Mouse (Mus musculus): ENCODE measurements around the gene Dlk2.
A peak's percentile ranks its signal among the peaks of the same experiment; 100 is the strongest.

The Dlk2 gene

GRCm38 (mm10) chr17:46320492-46320891 is 23.3 kb downstream of the Dlk2 start:
- DNase-seq (ENCODE audit: low read depth, low spot score): no peak

- DNase-seq (ENCODE audit: low read depth, low spot score): no peak
Measured at GRCm38 (mm10) chr17:46322046-46322823, 25.0 kb downstream of the Dlk2 start.

- DNase-seq (ENCODE audit: low read depth, low spot score): no peak
Measured at GRCm38 (mm10) chr17:46327413-46327905, 30.2 kb downstream of the Dlk2 start.

- peak; percentile 99 for DNase-seq (ENCODE audit: low read depth, low spot score)
Measured at GRCm38 (mm10) chr17:46327906-46328534, 30.8 kb downstream of the Dlk2 start, which contains the start of gene Abcc10. Abcc10 (minus strand) TSS chr17:46328352.

GRCm38 (mm10) chr17:46328723-46329122 is 31.5 kb downstream of the Dlk2 start:
- peak; percentile 36 for DNase-seq (ENCODE audit: low read depth, low spot score)

- DNase-seq (ENCODE audit: low read depth, low spot score): peak; percentile 62
Measured at GRCm38 (mm10) chr17:46336475-46336874, 39.3 kb downstream of the Dlk2 start.

GRCm38 (mm10) chr17:46341208-46341607 is 44.0 kb downstream of the Dlk2 start:
- DNase-seq (ENCODE audit: low read depth, low spot score): peak; percentile 86

- DNase-seq (ENCODE audit: low read depth, low spot score): no peak
Measured at GRCm38 (mm10) chr17:46351026-46351700, 53.9 kb downstream of the Dlk2 start.
